Mouse (Mus musculus) liver, embryonic 12.5 days (tissue): ENCODE measurements around the gene Tbce. TPM values are rescaled to one million over a fixed set of nuclear protein-coding genes. Genes with fewer than 3 reads are reported as not detected.
"Not testable (repeated sequence)": the region's sequence is repeated elsewhere in the genome, so short reads cannot be mapped to it uniquely, and the experiment has no call there.

ENCODE experiments used
- ATAC-seq: fragments of 200-750 bp; cut with Nextera tagmentation; 2 replicates; pipeline ENCODE4 v1.8.0; 2017; ENCODE audit warnings: moderate number of reproducible peaks, mild to moderate bottlenecking, moderate library complexity
- H3K27ac ChIP-seq: fragments of 300-500 bp; sonication (generic); 2 replicates; pipeline ENCODE4 v1.5.1; 2016; ENCODE audit warnings: mild to moderate bottlenecking
- H3K27me3 ChIP-seq: fragments of 300-500 bp; sonication (generic); replicated peaks from 2 replicates; pipeline ENCODE4 v1.6.1; 2016; ENCODE audit warnings: mild to moderate bottlenecking, moderate library complexity
- H3K36me3 ChIP-seq: fragments of 300-500 bp; sonication (generic); 2 replicates; pipeline ENCODE4 v1.6.1; 2016; ENCODE audit warnings: mild to moderate bottlenecking, moderate library complexity
- H3K4me1 ChIP-seq: fragments of 300-500 bp; sonication (generic); 2 replicates; pipeline ENCODE4 v1.6.1; 2016
- H3K4me2 ChIP-seq: fragments of 300-500 bp; sonication (generic); 2 replicates; pipeline ENCODE4 v1.6.1; 2016; ENCODE audit warnings: mild to moderate bottlenecking, moderate library complexity
- H3K4me3 ChIP-seq: fragments of 300-500 bp; sonication (generic); 2 replicates; pipeline ENCODE4 v1.5.1; 2016; ENCODE audit warnings: mild to moderate bottlenecking, moderate library complexity
- H3K9ac ChIP-seq: fragments of 300-500 bp; sonication (generic); 2 replicates; pipeline ENCODE4 v1.6.1; 2016; ENCODE audit warnings: mild to moderate bottlenecking, moderate library complexity
- H3K9me3 ChIP-seq: fragments of 300-500 bp; sonication (generic); replicated peaks from 2 replicates; pipeline ENCODE4 v1.6.1; 2016; ENCODE audit warnings: mild to moderate bottlenecking, moderate library complexity
- WGBS: fragments of 180-500 bp; shearing (Covaris S2); methylation state at CpG from one replicate; pipeline ENCODE4 v1.1.7; 2016; ENCODE audit not compliant: insufficient replicate concordance; 5-methylcytosine and 5-hydroxymethylcytosine counted together
- polyA plus RNA-seq: library from polyadenylated mRNA; unstranded; fragments of >200 nt; fragmentation: Nextera tagmentation; extraction: Ambion mirVana; gene quantifications from 2 replicates; pipeline ENCODE4 v1.2.1, GENCODE M21; 2016

The Tbce gene
- polyA plus RNA-seq, 1 experiment from 2014 or later, result 38.7 TPM

GRCm38 (mm10) chr13:14002706-14003105 is 36.7 kb downstream of the Tbce start:
- 89% methylated on average over 2 of the region's 2 CpGs for WGBS
- no peaks in the 10 kb centered on the region for H3K27me3 ChIP-seq
- H3K9ac ChIP-seq, result no peak overlapping the region
- H3K9me3 ChIP-seq, result no peaks in the 10 kb centered on the region
- H3K27ac ChIP-seq, result no peak overlapping the region
- peaks cover 8% of the 10 kb centered on the region for H3K4me1 ChIP-seq
- no peak overlapping the region for H3K4me3 ChIP-seq
- H3K4me2 ChIP-seq, result no peak overlapping the region
- no peak for ATAC-seq
- peaks cover 99% of the 10 kb centered on the region for H3K36me3 ChIP-seq

- Histone ChIP-seq H3K36me3 (peaks cover 99% of the 10 kb centered on the region), H3K4me3 (no peak overlapping the region), H3K27ac (no peak overlapping the region), H3K4me1 (peaks cover 8% of the 10 kb centered on the region), H3K27me3 (no peaks in the 10 kb centered on the region), H3K9me3 (no peaks in the 10 kb centered on the region), H3K4me2 (no peak overlapping the region), H3K9ac (no peak overlapping the region)
- 83% methylated on average over 5 of the region's 5 CpGs for WGBS
- ATAC-seq, result no peak
Measured at GRCm38 (mm10) chr13:13997476-13997875, 42.0 kb downstream of the Tbce start.

GRCm38 (mm10) chr13:13995046-13995445 is 44.4 kb downstream of the Tbce start:
- no peak overlapping the region for H3K27ac ChIP-seq
- no peak for ATAC-seq
- 90% methylated on average over 5 of the region's 5 CpGs for WGBS
- H3K9me3 ChIP-seq, result no peaks in the 10 kb centered on the region
- no peak overlapping the region for H3K4me2 ChIP-seq
- H3K4me3 ChIP-seq, result no peak overlapping the region
- no peak overlapping the region for H3K9ac ChIP-seq
- H3K4me1 ChIP-seq, result no peaks in the 10 kb centered on the region
- peaks cover 98% of the 10 kb centered on the region for H3K36me3 ChIP-seq
- H3K27me3 ChIP-seq, result no peaks in the 10 kb centered on the region

DNA sequence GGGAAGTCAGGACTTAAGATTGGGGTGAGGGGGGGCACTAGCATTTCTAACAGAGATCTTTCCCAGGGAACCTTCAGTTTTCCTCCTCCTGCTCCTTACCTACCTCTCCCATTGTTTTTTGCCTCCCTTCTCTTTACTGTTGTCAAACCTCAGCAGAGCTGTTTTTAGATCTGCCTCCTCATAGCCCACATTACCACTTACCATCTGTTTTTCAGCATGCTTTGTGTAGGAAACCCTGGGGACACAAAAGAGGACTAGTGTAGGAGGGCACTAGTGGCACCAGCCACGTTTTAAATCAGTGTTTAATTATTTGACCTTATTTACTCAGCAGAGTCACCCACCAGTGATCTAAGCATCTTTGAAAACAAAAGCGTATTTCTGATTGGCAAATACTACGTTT is 46.4 kb downstream of the Tbce start:
- H3K36me3 ChIP-seq, result peaks cover 96% of the 10 kb centered on the region
- no peak for ATAC-seq
- 75% methylated on average over 3 of the region's 3 CpGs for WGBS

GRCm38 (mm10) chr13:13990391-13990790 is 49.0 kb downstream of the Tbce start:
- Histone ChIP-seq H3K36me3 (peaks cover 83% of the 10 kb centered on the region), H3K4me1 (no peaks in the 10 kb centered on the region)

More for the DNA sequence above, 46.4 kb downstream of the Tbce start:
- no peak overlapping the region for H3K4me2 ChIP-seq
- no peak overlapping the region for H3K9ac ChIP-seq
- H3K4me1 ChIP-seq, result no peaks in the 10 kb centered on the region
- no peak overlapping the region for H3K4me3 ChIP-seq
- no peaks in the 10 kb centered on the region for H3K9me3 ChIP-seq
- H3K27ac ChIP-seq, result no peak overlapping the region
- H3K27me3 ChIP-seq, result no peaks in the 10 kb centered on the region

GRCm38 (mm10) chr13:13989135-13989534 is 50.3 kb downstream of the Tbce start:
- Histone ChIP-seq H3K27me3 (no peaks in the 10 kb centered on the region), H3K27ac (no peak overlapping the region), H3K4me3 (no peak overlapping the region), H3K9me3 (no peaks in the 10 kb centered on the region), H3K4me2 (no peak overlapping the region), H3K4me1 (no peaks in the 10 kb centered on the region), H3K9ac (no peak overlapping the region), H3K36me3 (peaks cover 79% of the 10 kb centered on the region)
- WGBS, result 91% methylated on average over 2 of the region's 2 CpGs
- ATAC-seq, result no peak

More at GRCm38 (mm10) chr13:13990391-13990790, 49.0 kb downstream of the Tbce start:
- 80% methylated on average over 2 of the region's 2 CpGs for WGBS
- Histone ChIP-seq H3K27ac (no peak overlapping the region), H3K27me3 (no peaks in the 10 kb centered on the region), H3K9me3 (no peaks in the 10 kb centered on the region), H3K4me3 (no peak overlapping the region), H3K9ac (no peak overlapping the region), H3K4me2 (no peak overlapping the region)
- ATAC-seq, result no peak

GRCm38 (mm10) chr13:13983523-13983922 is 55.9 kb downstream of the Tbce start:
- H3K9me3 ChIP-seq, result no peaks in the 10 kb centered on the region
- peaks cover 7% of the 10 kb centered on the region; the same call in 1 of the 2 replicates for H3K4me1 ChIP-seq
- H3K4me3 ChIP-seq, result no peak overlapping the region
- peak; percentile 81 for ATAC-seq
- WGBS, result 66% methylated on average over 6 of the region's 6 CpGs
- peak overlapping the region; percentile 58; the same call in 1 of the 2 replicates for H3K27ac ChIP-seq
- no peaks in the 10 kb centered on the region for H3K27me3 ChIP-seq
- no peak overlapping the region for H3K9ac ChIP-seq
- peaks cover 67% of the 10 kb centered on the region for H3K36me3 ChIP-seq
- H3K4me2 ChIP-seq, result no peak overlapping the region

GRCm38 (mm10) chr13:13981842-13982241 is 57.6 kb downstream of the Tbce start:
- not testable (repeated sequence) for H3K27me3 ChIP-seq, H3K9me3 ChIP-seq, H3K9ac ChIP-seq, H3K4me3 ChIP-seq, H3K27ac ChIP-seq, H3K4me2 ChIP-seq, H3K4me1 ChIP-seq, ATAC-seq
- peaks cover 63% of the 10 kb centered on the region for H3K36me3 ChIP-seq
- 73% methylated on average over 1 of the region's 1 CpGs for WGBS

GRCm38 (mm10) chr13:13969796-13970195 is 69.6 kb downstream of the Tbce start:
- H3K9me3 ChIP-seq, result no peaks in the 10 kb centered on the region
- 46% methylated on average over 1 of the region's 1 CpGs for WGBS
- H3K4me2 ChIP-seq, result no peak overlapping the region
- H3K4me3 ChIP-seq, result no peak overlapping the region
- H3K27ac ChIP-seq, result no peak overlapping the region
- no peak overlapping the region for H3K9ac ChIP-seq
- ATAC-seq, result no peak
- no peaks in the 10 kb centered on the region for H3K27me3 ChIP-seq
- H3K4me1 ChIP-seq, result peaks cover 43% of the 10 kb centered on the region
- peaks cover 73% of the 10 kb centered on the region for H3K36me3 ChIP-seq

DNA sequence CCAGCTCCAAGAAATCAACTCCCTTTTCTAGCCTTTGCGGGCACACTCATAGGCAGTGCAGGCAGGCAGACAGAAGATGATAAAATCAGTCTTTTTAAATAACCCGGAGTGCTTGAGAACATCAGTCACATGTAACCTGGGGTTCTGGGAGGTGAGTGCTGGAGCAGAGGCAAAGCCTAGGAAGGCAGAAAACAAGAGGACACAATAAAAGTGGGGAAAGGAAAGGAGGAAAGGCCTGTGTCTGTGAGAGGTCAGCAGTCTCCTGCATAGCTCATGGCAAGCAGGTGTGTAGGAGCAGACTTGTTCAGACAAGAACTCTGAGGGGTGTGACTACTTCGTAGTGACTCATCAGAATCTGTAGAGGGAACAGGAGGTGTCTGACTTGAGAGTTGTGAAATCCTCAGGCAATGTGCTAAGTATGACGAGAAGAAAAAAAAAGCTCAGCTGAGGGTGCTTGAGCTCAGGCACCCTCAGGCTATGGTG is 70.8 kb downstream of the Tbce start:
- ATAC-seq, result peak; percentile 95
- 34% methylated on average over 4 of the region's 4 CpGs for WGBS
- Histone ChIP-seq H3K9ac (peak overlapping the region; percentile 40), H3K4me3 (no peak overlapping the region), H3K27me3 (no peaks in the 10 kb centered on the region), H3K4me2 (peak overlapping the region; percentile 54), H3K36me3 (peaks cover 69% of the 10 kb centered on the region), H3K4me1 (peaks cover 49% of the 10 kb centered on the region), H3K9me3 (no peaks in the 10 kb centered on the region), H3K27ac (peak overlapping the region; percentile 80)

GRCm38 (mm10) chr13:13966172-13966571 is 73.3 kb downstream of the Tbce start:
- H3K9me3 ChIP-seq, result no peaks in the 10 kb centered on the region
- H3K36me3 ChIP-seq, result peaks cover 48% of the 10 kb centered on the region
- no peaks in the 10 kb centered on the region for H3K27me3 ChIP-seq
- no peak overlapping the region for H3K9ac ChIP-seq
- ATAC-seq, result no peak
- no peak overlapping the region for H3K4me3 ChIP-seq
- H3K4me2 ChIP-seq, result 0 out of 2 replicates have a peak overlapping the region, but pooled peaks have one; percentile 18
- 21% methylated on average over 4 of the region's 4 CpGs for WGBS
- H3K27ac ChIP-seq, result peak overlapping the region; percentile 57
- H3K4me1 ChIP-seq, result peaks cover 55% of the 10 kb centered on the region

GRCm38 (mm10) chr13:13965388-13965964 is 74.0 kb downstream of the Tbce start:
- peak overlapping the region; percentile 40 for H3K4me2 ChIP-seq
- H3K4me3 ChIP-seq, result no peak overlapping the region
- peak overlapping the region; percentile 52 for H3K27ac ChIP-seq
- no peak for ATAC-seq
- peaks cover 43% of the 10 kb centered on the region for H3K36me3 ChIP-seq
- WGBS, result 74% methylated on average over 19 of the region's 19 CpGs
- H3K4me1 ChIP-seq, result peaks cover 59% of the 10 kb centered on the region
- peak overlapping the region; percentile 37; the same call in 1 of the 2 replicates for H3K9ac ChIP-seq
- H3K9me3 ChIP-seq, result no peaks in the 10 kb centered on the region
- no peaks in the 10 kb centered on the region for H3K27me3 ChIP-seq

DNA sequence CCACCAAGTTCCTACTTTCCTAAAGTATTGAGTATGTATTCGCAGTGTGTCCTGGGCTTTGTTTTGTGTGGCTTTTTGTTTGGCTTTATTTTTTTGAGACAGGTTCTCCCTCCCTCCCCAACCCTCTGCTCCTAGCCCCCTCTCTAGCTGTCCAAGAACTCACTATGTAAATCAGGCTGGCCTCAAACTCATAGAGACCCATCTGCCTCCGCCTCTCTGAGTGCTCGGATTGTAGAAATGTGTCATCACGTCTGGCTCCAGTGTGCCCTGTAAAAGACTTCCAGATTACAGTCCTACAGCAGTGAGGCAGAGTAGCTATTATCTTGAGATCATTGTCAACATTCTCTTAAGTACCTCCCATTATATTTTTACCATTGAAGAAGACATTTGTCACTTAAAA is 78.4 kb downstream of the Tbce start:
- WGBS, result 70% methylated on average over 4 of the region's 4 CpGs
- H3K4me2 ChIP-seq, result no peak overlapping the region
- H3K4me1 ChIP-seq, result peaks cover 53% of the 10 kb centered on the region
- H3K36me3 ChIP-seq, result peaks cover 41% of the 10 kb centered on the region
- no peaks in the 10 kb centered on the region for H3K9me3 ChIP-seq
- no peak overlapping the region for H3K9ac ChIP-seq
- H3K4me3 ChIP-seq, result no peak overlapping the region
- no peak overlapping the region for H3K27ac ChIP-seq
- H3K27me3 ChIP-seq, result no peaks in the 10 kb centered on the region
- ATAC-seq, result no peak
